ENCODE assay signal across 8 mouse cellular contexts in genomic region chr2:118373572-118374279, GRCm38 (mm10). TPM values are rescaled to one million over a fixed set of nuclear protein-coding genes. Genes with fewer than 3 reads are reported as not detected.
DNase-seq lines count a peak whose midpoint lies in the region; ATAC-seq and TF ChIP-seq lines count a peak whose summit lies in the region.

No protein-coding gene starts in this region.

- intact Hi-C loops in heart, adult 2 months (cut with DNase I), result no loop called here
- intact Hi-C loops in left cerebral cortex, postnatal 4 days (cut with DNase I), result no loop called here

- H3K27ac ChIP-seq in embryonic facial prominence, embryonic 11.5 days (replicated peaks; ENCODE audit: low read depth, low read length), result no peak overlapping the region
- H3K27ac ChIP-seq in heart, adult 2 months, result no peak overlapping the region
- peak overlapping the region; percentile 83 for H3K27ac ChIP-seq in midbrain, embryonic 10.5 days (replicated peaks)

- H3K4me1 ChIP-seq in embryonic facial prominence, embryonic 11.5 days (ENCODE audit: control insufficient read depth, insufficient read depth, low read length), result 0 out of 2 replicates have a peak, but pooled peaks cover 2% of the 10 kb centered on the region
- no peaks in the 10 kb centered on the region for H3K4me1 ChIP-seq in heart, adult 2 months (ENCODE audit: control insufficient read depth, insufficient read depth, low read length)
- H3K4me1 ChIP-seq in midbrain, embryonic 10.5 days, result peaks cover 17% of the 10 kb centered on the region

- 4% methylated on average over 43 of the region's 43 CpGs for WGBS in embryonic facial prominence, embryonic 11.5 days
- WGBS in heart, adult 2 months, result 2% methylated on average over 43 of the region's 43 CpGs
- 2% methylated on average over 43 of the region's 43 CpGs for WGBS in midbrain, embryonic 10.5 days

- H3K27me3 ChIP-seq in embryonic facial prominence, embryonic 11.5 days (ENCODE audit: control insufficient read depth, insufficient read depth, low read length), result peaks cover 10% of the 10 kb centered on the region
- H3K27me3 ChIP-seq in heart, adult 2 months (ENCODE audit: control insufficient read depth, insufficient read depth, low read length), result peaks cover 17% of the 10 kb centered on the region
- peaks cover 71% of the 10 kb centered on the region for H3K27me3 ChIP-seq in midbrain, embryonic 10.5 days (ENCODE audit: low read depth, poor library complexity, severe bottlenecking)

- TF ChIP-seq POLR2A in heart, adult 2 months (IDR thresholded peaks at IDR 0.05; ENCODE audit: insufficient read depth, low read depth, low read length), result no peak

- peak overlapping the region; percentile 36 for H3K4me3 ChIP-seq in embryonic facial prominence, embryonic 11.5 days (ENCODE audit: low read depth, low read length)
- peak overlapping the region; percentile 50 for H3K4me3 ChIP-seq in heart, adult 2 months
- H3K4me3 ChIP-seq in midbrain, embryonic 10.5 days, result peak overlapping the region; percentile 63

- no peaks in the 10 kb centered on the region for H3K36me3 ChIP-seq in embryonic facial prominence, embryonic 11.5 days (replicated peaks; ENCODE audit: control insufficient read depth, insufficient read depth, low read depth, low read length)
- H3K36me3 ChIP-seq in heart, adult 2 months (ENCODE audit: control insufficient read depth, insufficient read depth, low read length), result no peaks in the 10 kb centered on the region
- no peaks in the 10 kb centered on the region for H3K36me3 ChIP-seq in midbrain, embryonic 10.5 days

- peak; percentile 90 for ATAC-seq in embryonic facial prominence, embryonic 11.5 days (replicated peaks; ENCODE audit: insufficient number of reproducible peaks, low FRiP score, low TSS enrichment, low read depth)

- DNase-seq in adrenal gland, postnatal 25 days, result peak; percentile 75
- DNase-seq in embryonic facial prominence, embryonic 11.5 days (ENCODE audit: low spot score), result peak; percentile 87
- peak; percentile 61 to 71 for DNase-seq in heart, adult 2 months
- peak; percentile 46 for DNase-seq in kidney, adult 18-20 months
- DNase-seq in left cerebral cortex, postnatal 4 days, result peak; percentile 83
- DNase-seq in midbrain, embryonic 10.5 days (ENCODE audit: low spot score), result peak; percentile 88
- DNase-seq in right cerebral cortex, postnatal 36 days (ENCODE audit: low spot score in 2 of 2), result peak; percentile 86 to 88
- DNase-seq in yolk sac, embryonic 10.5 days (ENCODE audit: low spot score), result peak; percentile 75

- no peak for TF ChIP-seq EP300 in heart, adult 2 months (IDR thresholded peaks at IDR 0.05; ENCODE audit: insufficient read depth, low read depth, low read length)

- no peaks in the 10 kb centered on the region for H3K79me2 ChIP-seq in heart, adult 2 months (replicated peaks; ENCODE audit: control insufficient read depth, insufficient read depth, low read length)

- no peaks in the 10 kb centered on the region for H3K9me3 ChIP-seq in embryonic facial prominence, embryonic 11.5 days (replicated peaks; ENCODE audit: control insufficient read depth, low read length)
- H3K9me3 ChIP-seq in midbrain, embryonic 10.5 days (replicated peaks), result no peaks in the 10 kb centered on the region

- H3K4me2 ChIP-seq in embryonic facial prominence, embryonic 11.5 days (ENCODE audit: low read depth, low read length), result peak overlapping the region; percentile 90

- peak; percentile 11; the same call in 1 of the 2 replicates for TF ChIP-seq CTCF in heart, adult 2 months (IDR thresholded peaks at IDR 0.05)

- peak overlapping the region; percentile 48 for H3K9ac ChIP-seq in embryonic facial prominence, embryonic 11.5 days (replicated peaks; ENCODE audit: low read length)
- peak overlapping the region; percentile 49; the same call in 1 of the 2 replicates for H3K9ac ChIP-seq in heart, adult 2 months (ENCODE audit: low read depth, low read length)

RNA-seq across cellular contexts. Expression of gene Gpr176, which starts 0.5 kb away (rescaled TPM):
- total RNA-seq in adrenal gland, postnatal 25 days (2021), result 2.4 and 3.0 TPM in 2 replicates
- polyA plus RNA-seq in embryonic facial prominence, embryonic 11.5 days (2014; fragmentation: Nextera tagmentation; extraction: Ambion mirVana), result 0.31 and 0.34 TPM in 2 replicates
- total RNA-seq in heart, adult 2 months (2021), result under 1 TPM; 0.07 to 0.10 TPM
- polyA plus RNA-seq in heart, adult 2 months (2012; rRNA removed), result 0.12 and 0.23 TPM in 2 replicates
- 10 to 100 TPM; 11.2 to 13.3 TPM for total RNA-seq in left cerebral cortex, postnatal 4 days (2021)
- 0.16 and 0.32 TPM in 2 replicates for polyA plus RNA-seq in midbrain, embryonic 10.5 days (2016; fragmentation: Nextera tagmentation; extraction: Ambion mirVana)

RNA-seq across cellular contexts. Expression of gene Eif2ak4, which starts 14.7 kb away (rescaled TPM):
- total RNA-seq in adrenal gland, postnatal 25 days (2021), result 24.3 and 25.7 TPM in 2 replicates
- 11.6 and 13.1 TPM in 2 replicates for polyA plus RNA-seq in embryonic facial prominence, embryonic 11.5 days (2014; fragmentation: Nextera tagmentation; extraction: Ambion mirVana)
- total RNA-seq in heart, adult 2 months (2021), result 1 to 10 TPM; 6.1 to 7.0 TPM
- polyA plus RNA-seq in heart, adult 2 months (2012; rRNA removed), result 4.6 and 5.0 TPM in 2 replicates
- total RNA-seq in left cerebral cortex, postnatal 4 days (2021), result 10 to 100 TPM; 23.1 to 26.7 TPM
- polyA plus RNA-seq in midbrain, embryonic 10.5 days (2016; fragmentation: Nextera tagmentation; extraction: Ambion mirVana), result 10.6 and 10.7 TPM in 2 replicates
